ENCODE assay signal across 8 mouse cellular contexts in the genomic region with DNA sequence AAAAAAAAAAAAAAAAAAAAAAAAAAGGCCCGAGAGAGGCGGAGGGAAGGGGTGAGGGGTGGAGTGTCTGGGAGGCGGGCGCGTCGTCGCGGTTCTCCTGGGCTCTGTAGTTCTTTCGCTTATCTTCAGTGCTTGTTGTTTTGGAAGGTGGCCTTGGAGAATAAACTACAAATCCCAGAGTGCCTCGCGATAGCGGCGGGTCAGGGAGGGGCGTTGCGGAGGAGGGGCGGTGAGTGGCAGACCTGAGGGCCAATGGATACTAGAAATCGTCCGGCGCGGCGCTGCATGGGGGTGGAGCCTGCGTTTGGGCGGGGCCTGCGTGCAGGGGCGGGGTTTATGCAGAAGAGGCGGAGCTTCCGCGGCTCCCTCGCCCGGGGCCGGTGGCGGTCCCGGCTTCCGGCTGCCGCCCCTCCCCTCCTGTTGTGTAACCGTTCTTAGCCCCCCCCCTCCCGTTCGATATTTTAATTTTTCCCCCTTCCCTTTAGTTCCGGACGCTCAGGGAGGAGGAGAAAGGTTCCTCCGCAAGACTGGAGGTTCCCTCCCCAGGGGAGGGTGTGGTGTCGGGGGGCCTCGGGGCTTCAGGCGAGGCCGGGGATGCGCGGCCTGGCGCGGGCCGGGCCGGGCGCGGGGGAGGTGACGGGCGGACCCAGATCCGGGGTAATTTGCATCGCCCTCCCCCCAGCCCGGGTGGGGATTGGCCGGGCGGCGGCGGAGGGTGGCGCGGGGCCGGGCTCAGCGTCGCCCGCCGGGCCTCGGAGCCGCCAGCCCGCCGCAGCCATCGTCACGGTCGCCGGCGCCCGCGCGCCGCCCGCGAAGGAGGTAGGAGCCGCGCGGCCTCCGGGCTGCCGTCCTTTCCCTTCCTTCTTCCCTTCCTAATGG. TPM values are rescaled to one million over a fixed set of nuclear protein-coding genes. Genes with fewer than 3 reads are reported as not detected.
DNase-seq lines count a peak whose midpoint lies in the region; ATAC-seq lines count a peak whose summit lies in the region.

No protein-coding gene starts in this region.

- no peaks in the 10 kb centered on the region for H3K36me3 ChIP-seq in hindbrain, embryonic 16.5 days (ENCODE audit: control insufficient read depth, insufficient read depth, low read length)
- no peaks in the 10 kb centered on the region; the same call in 1 of the 2 replicates for H3K36me3 ChIP-seq in macrophage (ENCODE audit: inconsistent target)

- peaks cover 46% of the 10 kb centered on the region for H3K79me2 ChIP-seq in macrophage (ENCODE audit: inconsistent target)

- H3K27ac ChIP-seq in hindbrain, embryonic 16.5 days (ENCODE audit: low read depth, low read length): peak overlapping the region; percentile 96
- peak overlapping the region; percentile 74 for H3K27ac ChIP-seq in macrophage

- DNase-seq in T-cell, adult 2 months (ENCODE audit: low spot score): peak; percentile 100
- peak; percentile 99 for DNase-seq in cerebellum, postnatal 36 days
- DNase-seq in frontal cortex, postnatal 36 days (ENCODE audit: low spot score in 2 of 2): peak; percentile 100
- DNase-seq in left cerebral cortex, adult 18-20 months (ENCODE audit: low spot score in 2 of 2): peak; percentile 100
- peak; percentile 99 for DNase-seq in right cerebral cortex, adult 18-20 months
- peak; percentile 100 for DNase-seq in urinary bladder, postnatal 10 days (ENCODE audit: low spot score)

- H3K4me2 ChIP-seq in hindbrain, embryonic 16.5 days (ENCODE audit: low read length): peak overlapping the region; percentile 92

- H3K9me3 ChIP-seq in hindbrain, embryonic 16.5 days (ENCODE audit: control insufficient read depth, low read length): no peaks in the 10 kb centered on the region

- peaks cover 12% of the 10 kb centered on the region for H3K27me3 ChIP-seq in hindbrain, embryonic 16.5 days (replicated peaks; ENCODE audit: control insufficient read depth, insufficient read depth, low read length)

- WGBS in hindbrain, embryonic 16.5 days: under 1% methylated on average over 62 of the region's 89 CpGs
- WGBS in macrophage (ENCODE audit: missing documents): under 1% methylated on average over 48 of the region's 89 CpGs

- H3K4me1 ChIP-seq in hindbrain, embryonic 16.5 days (ENCODE audit: control insufficient read depth, insufficient read depth, low read depth, low read length): peaks cover 39% of the 10 kb centered on the region

- peak; percentile 92 for ATAC-seq in hindbrain, embryonic 16.5 days

- H3K9ac ChIP-seq in hindbrain, embryonic 16.5 days (ENCODE audit: low read depth, low read length): peak overlapping the region; percentile 91

- peak overlapping the region; percentile 88 for H3K4me3 ChIP-seq in hindbrain, embryonic 16.5 days (ENCODE audit: low read length)
- H3K4me3 ChIP-seq in macrophage (ENCODE audit: inconsistent target): peak overlapping the region; percentile 76

RNA-seq across cellular contexts. Expression of a gene that starts 2.5 kb away (rescaled TPM):
- 13.3 and 13.6 TPM in 2 replicates for polyA plus RNA-seq in hindbrain, embryonic 16.5 days (2015; fragmentation: Nextera tagmentation; extraction: Ambion mirVana)
- 100 to 1,000 TPM; 135 to 137 TPM for total RNA-seq in left cerebral cortex, adult 18-20 months (2021)
- total RNA-seq in macrophage (2018; cell fraction: chromatin; rRNA removed): 100 to 1,000 TPM in 6 of 26 experiments, 10 to 100 TPM in 20; 17.7 to 188 (median 75.1) TPM
- 100 to 1,000 TPM in 4 of 26 experiments, 10 to 100 TPM in 22; 50.3 to 111 (median 83.6) TPM for total RNA-seq in macrophage (2018; cell fraction: cytosol; rRNA removed)
- 100 to 1,000 TPM in 11 of 26 experiments, 10 to 100 TPM in 15; 39.7 to 162 (median 88.6) TPM for total RNA-seq in macrophage (2018; cell fraction: nucleus; rRNA removed)
- 48.1 to 55.4 TPM (median 52.8 TPM) in 3 replicates for polyA plus RNA-seq in macrophage (2018)

RNA-seq across cellular contexts. Expression of a gene that starts 30.2 kb away (rescaled TPM):
- polyA plus RNA-seq in hindbrain, embryonic 16.5 days (2015; fragmentation: Nextera tagmentation; extraction: Ambion mirVana): 47.1 and 56.9 TPM in 2 replicates
- 10 to 100 TPM; 27.8 to 28.8 TPM for total RNA-seq in left cerebral cortex, adult 18-20 months (2021)
- 100 to 1,000 TPM in 1 of 26 experiments, 10 to 100 TPM in 25; 30.3 to 113 (median 63.8) TPM for total RNA-seq in macrophage (2018; cell fraction: chromatin; rRNA removed)
- total RNA-seq in macrophage (2018; cell fraction: cytosol; rRNA removed): 10 to 100 TPM; 18.8 to 27.9 (median 23.9) TPM
- total RNA-seq in macrophage (2018; cell fraction: nucleus; rRNA removed): 10 to 100 TPM; 29.0 to 59.1 (median 42.5) TPM
- polyA plus RNA-seq in macrophage (2018): 19.6 to 22.5 TPM (median 21.5 TPM) in 3 replicates

RNA-seq across cellular contexts. Expression of a gene that starts 31.8 kb away (rescaled TPM):
- 236 and 240 TPM in 2 replicates for polyA plus RNA-seq in hindbrain, embryonic 16.5 days (2015; fragmentation: Nextera tagmentation; extraction: Ambion mirVana)
- total RNA-seq in left cerebral cortex, adult 18-20 months (2021): 100 to 1,000 TPM; 133 to 137 TPM
- total RNA-seq in macrophage (2018; cell fraction: chromatin; rRNA removed): 100 to 1,000 TPM in 25 of 26 experiments, 10 to 100 TPM in 1; 88.4 to 251 (median 169) TPM
- 100 to 1,000 TPM in 15 of 26 experiments, 10 to 100 TPM in 11; 79.6 to 125 (median 103) TPM for total RNA-seq in macrophage (2018; cell fraction: cytosol; rRNA removed)
- total RNA-seq in macrophage (2018; cell fraction: nucleus; rRNA removed): 100 to 1,000 TPM in 17 of 26 experiments, 10 to 100 TPM in 9; 68.3 to 137 (median 111) TPM
- polyA plus RNA-seq in macrophage (2018): 31.4 to 102 TPM (median 93.5 TPM) in 3 replicates

RNA-seq across cellular contexts. Expression of a gene that starts 38.8 kb away (rescaled TPM):
- 0.24 and 0.32 TPM in 2 replicates for polyA plus RNA-seq in hindbrain, embryonic 16.5 days (2015; fragmentation: Nextera tagmentation; extraction: Ambion mirVana)
- total RNA-seq in left cerebral cortex, adult 18-20 months (2021): under 1 TPM; 0.35 to 0.67 TPM
- 1 to 10 TPM in 1 of 26 experiments, under 1 TPM in 12, not detected in 13; 0.30 to 1.4 (median 0.59) TPM for total RNA-seq in macrophage (2018; cell fraction: chromatin; rRNA removed)
- total RNA-seq in macrophage (2018; cell fraction: cytosol; rRNA removed): 1 to 10 TPM in 19 of 26 experiments, under 1 TPM in 7; 0.38 to 1.8 (median 1.1) TPM
- 1 to 10 TPM in 4 of 26 experiments, under 1 TPM in 15, not detected in 7; 0.25 to 1.7 (median 0.61) TPM for total RNA-seq in macrophage (2018; cell fraction: nucleus; rRNA removed)
- 0.75 to 1.1 TPM (median 0.85 TPM) in 3 replicates for polyA plus RNA-seq in macrophage (2018)

RNA-seq across cellular contexts. Expression of a gene that starts 38.9 kb away (rescaled TPM):
- 525 and 551 TPM in 2 replicates for polyA plus RNA-seq in hindbrain, embryonic 16.5 days (2015; fragmentation: Nextera tagmentation; extraction: Ambion mirVana)
- total RNA-seq in left cerebral cortex, adult 18-20 months (2021): 100 to 1,000 TPM; 899 to 919 TPM
- total RNA-seq in macrophage (2018; cell fraction: chromatin; rRNA removed): 100 to 1,000 TPM; 161 to 373 (median 228) TPM
- total RNA-seq in macrophage (2018; cell fraction: cytosol; rRNA removed): 1,000 to 10,000 TPM in 11 of 26 experiments, 100 to 1,000 TPM in 15; 644 to 1,256 (median 896) TPM
- 100 to 1,000 TPM; 248 to 505 (median 331) TPM for total RNA-seq in macrophage (2018; cell fraction: nucleus; rRNA removed)
- 749 to 1,081 TPM (median 1,012 TPM) in 3 replicates for polyA plus RNA-seq in macrophage (2018)

Comparison
In these comparisons a context has a peak if more than half of its experiments do, and no peak if none do; other contexts are left out.
1. Peak in every context shown above with its lines: DNase-seq, ATAC-seq, H3K4me3 ChIP-seq and H3K27ac ChIP-seq.